Mouse (Mus musculus): Measurements from ENCODE around the gene Snx18. TPM values are rescaled to one million over a fixed set of nuclear protein-coding genes. Genes with fewer than 3 reads are reported as not detected.

The Snx18 gene
- polyA plus RNA-seq, 1 experiment from 2014 or later, result 25.2 TPM

- H3K4me1 ChIP-seq, result peaks cover 81% of the 10 kb centered on the region
- no peaks in the 10 kb centered on the region for H3K36me3 ChIP-seq
- no peak overlapping the region for H3K9ac ChIP-seq
- peak overlapping the region; percentile 63 for H3K27ac ChIP-seq
- ATAC-seq (ENCODE audit: insufficient number of reproducible peaks, low FRiP score, low TSS enrichment, low read depth), result no peak
- H3K4me3 ChIP-seq, result no peak overlapping the region
- H3K9me3 ChIP-seq, result no peaks in the 10 kb centered on the region
- no peaks in the 10 kb centered on the region for H3K27me3 ChIP-seq
- WGBS, result 46% methylated on average over 6 of the region's 6 CpGs
- no peak overlapping the region for H3K4me2 ChIP-seq
These were observed 14.0 kb downstream of the Snx18 start for GRCm38 (mm10) chr13:113604321-113604720.

- no peak for ATAC-seq (ENCODE audit: insufficient number of reproducible peaks, low FRiP score, low TSS enrichment, low read depth)
- peak overlapping the region; percentile 63; the same call in 1 of the 2 replicates for H3K27ac ChIP-seq
- H3K4me1 ChIP-seq, result peaks cover 76% of the 10 kb centered on the region
- no peaks in the 10 kb centered on the region for H3K27me3 ChIP-seq
- H3K4me2 ChIP-seq, result no peak overlapping the region
- no peak overlapping the region for H3K4me3 ChIP-seq
- 88% methylated on average over 17 of the region's 17 CpGs for WGBS
- no peaks in the 10 kb centered on the region for H3K9me3 ChIP-seq
- H3K9ac ChIP-seq, result no peak overlapping the region
- H3K36me3 ChIP-seq, result no peaks in the 10 kb centered on the region
These were observed 15.5 kb downstream of the Snx18 start for GRCm38 (mm10) chr13:113602882-113603342.

DNA sequence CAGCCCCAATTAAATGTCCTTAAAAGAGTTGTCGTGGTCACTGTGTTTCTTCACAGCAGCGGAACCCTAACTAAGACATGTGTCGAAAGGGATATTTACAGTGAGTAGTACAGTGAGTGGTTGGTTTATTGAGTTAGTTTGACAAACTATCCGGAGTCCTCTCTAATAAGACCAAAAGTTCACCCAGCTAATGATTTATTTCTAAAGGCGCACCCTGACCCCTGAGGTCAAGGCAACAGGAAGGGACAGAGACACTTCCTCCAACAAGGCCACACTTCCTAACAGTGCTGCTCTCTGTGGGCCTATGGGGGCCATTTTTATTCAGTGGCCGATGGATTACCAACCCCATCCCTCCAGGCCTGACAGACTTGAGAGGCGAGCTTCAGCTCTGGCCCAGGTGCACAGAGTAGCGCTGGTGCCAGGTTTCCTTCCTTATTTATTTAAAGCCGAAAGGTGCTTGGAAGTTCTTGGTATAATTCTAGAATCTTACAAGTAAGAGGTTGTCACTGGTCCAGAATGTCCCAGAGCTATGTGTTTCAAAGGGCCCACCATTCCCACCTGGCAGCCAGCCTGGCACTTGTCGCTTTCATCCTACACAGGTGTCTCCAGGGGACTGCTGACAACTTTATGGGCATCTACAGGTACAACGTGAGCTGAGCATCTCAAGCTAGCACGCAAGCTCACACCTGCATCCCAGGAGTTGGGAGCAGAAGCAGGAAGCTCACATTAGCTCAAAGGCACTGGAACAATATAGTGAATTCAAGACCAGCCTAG is 16.3 kb downstream of the Snx18 start:
- no peak overlapping the region for H3K27ac ChIP-seq
- H3K9me3 ChIP-seq, result no peaks in the 10 kb centered on the region
- H3K4me1 ChIP-seq, result peaks cover 77% of the 10 kb centered on the region
- no peak for ATAC-seq (ENCODE audit: insufficient number of reproducible peaks, low FRiP score, low TSS enrichment, low read depth)
- no peaks in the 10 kb centered on the region for H3K36me3 ChIP-seq
- 68% methylated on average over 12 of the region's 12 CpGs for WGBS
- no peak overlapping the region for H3K9ac ChIP-seq
- H3K4me3 ChIP-seq, result no peak overlapping the region
- no peaks in the 10 kb centered on the region for H3K27me3 ChIP-seq
- no peak overlapping the region for H3K4me2 ChIP-seq

- no peaks in the 10 kb centered on the region for H3K27me3 ChIP-seq
- H3K27ac ChIP-seq, result 0 out of 2 replicates have a peak overlapping the region, but pooled peaks have one; percentile 11
- ATAC-seq (ENCODE audit: insufficient number of reproducible peaks, low FRiP score, low TSS enrichment, low read depth), result no peak
- H3K9ac ChIP-seq, result no peak overlapping the region
- H3K36me3 ChIP-seq, result no peaks in the 10 kb centered on the region
- WGBS, result 83% methylated on average over 18 of the region's 18 CpGs
- H3K9me3 ChIP-seq, result no peaks in the 10 kb centered on the region
- H3K4me3 ChIP-seq, result no peak overlapping the region
- peaks cover 78% of the 10 kb centered on the region for H3K4me1 ChIP-seq
- no peak overlapping the region for H3K4me2 ChIP-seq
These were observed 17.6 kb downstream of the Snx18 start for GRCm38 (mm10) chr13:113600531-113601463.

GRCm38 (mm10) chr13:113599701-113600530 is 18.4 kb downstream of the Snx18 start:
- 89% methylated on average over 22 of the region's 22 CpGs for WGBS
- Histone ChIP-seq H3K4me2 (no peak overlapping the region), H3K4me3 (no peak overlapping the region), H3K36me3 (no peaks in the 10 kb centered on the region), H3K27ac (no peak overlapping the region), H3K9me3 (no peaks in the 10 kb centered on the region), H3K4me1 (peaks cover 76% of the 10 kb centered on the region), H3K27me3 (no peaks in the 10 kb centered on the region), H3K9ac (no peak overlapping the region)
- no peak for ATAC-seq (ENCODE audit: insufficient number of reproducible peaks, low FRiP score, low TSS enrichment, low read depth)

DNA sequence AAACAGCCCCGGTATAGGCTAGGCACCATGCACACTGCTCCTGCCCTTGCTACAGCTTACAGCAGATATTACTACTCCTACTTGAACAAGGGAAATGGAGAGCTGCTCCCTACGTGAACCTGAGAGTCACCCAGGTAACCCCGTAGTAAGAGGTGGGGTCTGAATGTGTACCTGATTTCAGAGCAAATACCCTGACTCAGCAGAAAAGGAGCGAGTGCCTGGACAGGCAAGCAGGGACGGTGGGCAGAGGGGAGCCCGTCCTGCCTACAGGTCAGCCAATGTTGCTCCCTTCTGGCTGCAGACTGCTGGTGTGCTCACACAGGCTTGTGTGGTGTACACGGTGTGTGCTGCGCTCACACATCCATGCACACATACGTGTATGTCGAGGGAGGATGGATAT is 20.7 kb downstream of the Snx18 start:
- Histone ChIP-seq H3K4me2 (no peak overlapping the region), H3K9me3 (no peaks in the 10 kb centered on the region), H3K27ac (peak overlapping the region; percentile 18), H3K4me3 (no peak overlapping the region), H3K27me3 (no peaks in the 10 kb centered on the region), H3K9ac (no peak overlapping the region), H3K4me1 (peaks cover 57% of the 10 kb centered on the region), H3K36me3 (peaks cover 14% of the 10 kb centered on the region)
- ATAC-seq (ENCODE audit: insufficient number of reproducible peaks, low FRiP score, low TSS enrichment, low read depth), result no peak
- WGBS, result 80% methylated on average over 10 of the region's 10 CpGs

GRCm38 (mm10) chr13:113596821-113597541 is 21.4 kb downstream of the Snx18 start:
- no peaks in the 10 kb centered on the region for H3K9me3 ChIP-seq
- H3K27me3 ChIP-seq, result no peaks in the 10 kb centered on the region
- no peak overlapping the region for H3K4me3 ChIP-seq
- 41% methylated on average over 13 of the region's 13 CpGs for whole genome bisulfite sequencing
- peak overlapping the region; percentile 77 for H3K27ac ChIP-seq
- H3K4me2 ChIP-seq, result no peak overlapping the region
- ATAC-seq (ENCODE audit: insufficient number of reproducible peaks, low FRiP score, low TSS enrichment, low read depth), result no peak
- peaks cover 53% of the 10 kb centered on the region for H3K4me1 ChIP-seq
- peaks cover 18% of the 10 kb centered on the region for H3K36me3 ChIP-seq
- H3K9ac ChIP-seq, result no peak overlapping the region

GRCm38 (mm10) chr13:113595987-113596386 is 22.4 kb downstream of the Snx18 start:
- Histone ChIP-seq H3K4me2 (peak overlapping the region; percentile 17; the same call in 1 of the 2 replicates), H3K4me3 (no peak overlapping the region), H3K4me1 (peaks cover 50% of the 10 kb centered on the region), H3K27me3 (no peaks in the 10 kb centered on the region), H3K36me3 (peaks cover 24% of the 10 kb centered on the region), H3K9ac (no peak overlapping the region), H3K9me3 (no peaks in the 10 kb centered on the region), H3K27ac (peak overlapping the region; percentile 77)
- peak; percentile 59 for ATAC-seq (ENCODE audit: insufficient number of reproducible peaks, low FRiP score, low TSS enrichment, low read depth)
- 41% methylated on average over 8 of the region's 8 CpGs for WGBS

DNA sequence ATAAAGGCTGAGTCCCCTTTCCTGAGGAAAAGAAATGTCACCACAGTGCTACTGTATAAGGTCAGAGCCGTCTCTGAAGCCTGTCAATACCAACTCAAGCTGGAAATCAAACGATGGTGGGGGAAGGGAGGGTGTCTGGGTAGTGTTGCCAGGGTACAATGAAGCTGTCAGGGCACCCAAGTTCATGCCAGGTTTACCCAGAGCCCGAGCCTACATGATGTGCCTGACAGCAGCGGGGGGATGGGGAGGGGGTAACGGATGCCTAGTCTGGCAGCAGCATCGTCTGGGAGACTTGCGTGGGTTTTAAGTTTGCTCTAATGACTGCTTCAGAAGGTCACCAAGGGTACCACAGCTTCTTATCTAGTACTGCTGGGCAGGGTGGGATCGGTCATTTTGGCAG is 23.1 kb downstream of the Snx18 start:
- ATAC-seq (ENCODE audit: insufficient number of reproducible peaks, low FRiP score, low TSS enrichment, low read depth), result no peak
- Histone ChIP-seq H3K4me3 (no peak overlapping the region), H3K9ac (no peak overlapping the region), H3K27me3 (no peaks in the 10 kb centered on the region), H3K4me1 (peaks cover 48% of the 10 kb centered on the region), H3K4me2 (no peak overlapping the region), H3K9me3 (no peaks in the 10 kb centered on the region), H3K27ac (peak overlapping the region; percentile 63), H3K36me3 (peaks cover 30% of the 10 kb centered on the region)
- 67% methylated on average over 8 of the region's 8 CpGs for WGBS

DNA sequence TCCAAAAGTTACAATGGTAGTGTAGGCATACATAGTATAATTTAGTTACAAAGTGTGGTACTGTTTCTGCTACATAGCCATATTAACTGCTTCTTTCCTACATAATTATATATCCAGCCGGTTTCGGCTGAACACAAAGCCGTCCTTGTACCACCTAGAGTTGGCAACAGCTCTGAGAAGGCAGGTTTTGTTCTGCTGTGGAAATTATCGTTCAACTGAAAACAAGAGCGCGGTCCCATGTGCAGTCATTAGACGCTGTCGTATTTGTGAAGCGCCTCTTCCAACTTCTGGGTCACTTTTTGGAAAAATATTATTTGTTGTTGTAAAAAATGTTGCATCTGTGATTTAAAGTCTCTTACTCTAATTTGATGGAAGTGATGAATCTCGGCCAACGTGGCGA is 24.0 kb downstream of the Snx18 start:
- peaks cover 45% of the 10 kb centered on the region for H3K4me1 ChIP-seq
- no peak overlapping the region for H3K4me3 ChIP-seq
- H3K9ac ChIP-seq, result no peak overlapping the region
- H3K9me3 ChIP-seq, result no peaks in the 10 kb centered on the region
- 70% methylated on average over 12 of the region's 12 CpGs for WGBS
- H3K27me3 ChIP-seq, result no peaks in the 10 kb centered on the region
- H3K27ac ChIP-seq, result 0 out of 2 replicates have a peak overlapping the region, but pooled peaks have one; percentile 27
- H3K36me3 ChIP-seq, result peaks cover 31% of the 10 kb centered on the region
- ATAC-seq (ENCODE audit: insufficient number of reproducible peaks, low FRiP score, low TSS enrichment, low read depth), result no peak
- H3K4me2 ChIP-seq, result no peak overlapping the region

DNA sequence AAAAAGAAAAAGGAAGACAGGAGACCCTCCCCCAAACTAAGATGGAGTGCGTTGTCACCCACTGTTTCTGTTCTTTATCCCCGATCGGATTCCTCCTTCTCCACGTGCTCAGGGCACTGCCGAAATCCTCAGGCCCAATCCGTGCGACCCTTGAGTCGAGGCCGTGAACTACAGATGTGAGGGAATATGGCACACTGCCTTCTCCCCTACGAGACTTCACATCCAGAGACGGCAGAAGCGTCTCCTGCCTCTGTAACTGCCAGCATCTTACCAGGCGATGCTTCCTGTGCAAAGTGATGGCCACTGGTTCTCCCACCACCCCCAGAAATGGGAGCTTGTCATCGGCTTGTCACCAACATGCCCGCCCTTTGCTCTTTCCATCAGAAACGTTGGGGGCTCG is 24.7 kb downstream of the Snx18 start:
- H3K4me1 ChIP-seq, result peaks cover 48% of the 10 kb centered on the region
- WGBS, result 82% methylated on average over 17 of the region's 17 CpGs
- H3K4me3 ChIP-seq, result no peak overlapping the region
- ATAC-seq (ENCODE audit: insufficient number of reproducible peaks, low FRiP score, low TSS enrichment, low read depth), result no peak
- H3K27ac ChIP-seq, result peak overlapping the region; percentile 65; the same call in 1 of the 2 replicates
- no peak overlapping the region for H3K4me2 ChIP-seq
- H3K27me3 ChIP-seq, result no peaks in the 10 kb centered on the region
- no peak overlapping the region for H3K9ac ChIP-seq
- H3K36me3 ChIP-seq, result peaks cover 31% of the 10 kb centered on the region
- no peaks in the 10 kb centered on the region for H3K9me3 ChIP-seq

Data from limb, embryonic 15.5 days (tissue).